Mouse (Mus musculus): ENCODE results near the gene Rev1. TPM values are rescaled to one million over a fixed set of nuclear protein-coding genes. Genes with fewer than 3 reads are reported as not detected.
A peak's percentile ranks its signal among the peaks of the same experiment; 100 is the strongest.
"Not testable (repeated sequence)": the region's sequence is repeated elsewhere in the genome, so short reads cannot be mapped to it uniquely, and the experiment has no call there.

Gene Rev1
- polyA plus RNA-seq, 1 experiment from 2014 or later = 36.1 TPM

- Histone ChIP-seq H3K4me1 (peaks cover 19% of the 10 kb centered on the region), H3K4me2 (replicated peaks) (peak overlapping the region; percentile 93), H3K9me3 (no peaks in the 10 kb centered on the region), H3K9ac (peak overlapping the region; percentile 89), H3K27ac (peak overlapping the region; percentile 87), H3K4me3 (peak overlapping the region; percentile 89), H3K27me3 (no peaks in the 10 kb centered on the region), H3K36me3 (no peaks in the 10 kb centered on the region)
- ATAC-seq (ENCODE audit: low FRiP score, low read depth) = peak; percentile 0; the same call in 1 of the 2 replicates
- under 1% methylated on average over 52 of the region's 68 CpGs for WGBS
Measured at GRCm38 (mm10) chr1:38128919-38129436, 623 bp downstream of the Rev1 start.

DNA sequence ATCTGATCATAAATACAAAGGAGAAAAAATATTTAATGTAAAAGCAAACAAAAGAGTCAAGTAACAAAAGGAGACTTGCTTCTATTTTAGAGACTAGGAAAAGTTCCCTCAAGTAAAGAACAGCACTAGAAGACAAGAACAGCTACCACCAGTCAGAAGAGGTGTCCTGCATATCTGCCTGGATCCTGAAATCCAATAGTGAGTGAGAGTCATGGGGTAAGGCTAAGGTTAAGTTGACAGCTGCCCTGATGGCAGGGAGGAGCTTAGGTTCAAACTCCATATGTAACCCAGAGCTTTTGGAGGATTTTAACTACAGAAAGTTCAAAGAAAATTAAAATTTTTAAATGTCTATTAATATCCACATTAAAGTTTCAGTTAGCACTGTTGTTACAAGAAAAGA is 2.6 kb downstream of the Rev1 start:
- no peak overlapping the region for H3K4me3 ChIP-seq
- H3K27ac ChIP-seq = no peak overlapping the region
- H3K9ac ChIP-seq = no peak overlapping the region
- H3K4me2 ChIP-seq (replicated peaks) = no peak overlapping the region; the same call in 1 of the 2 replicates
- peaks cover 22% of the 10 kb centered on the region for H3K4me1 ChIP-seq
- no peaks in the 10 kb centered on the region for H3K9me3 ChIP-seq
- no peaks in the 10 kb centered on the region for H3K36me3 ChIP-seq
- no peak for ATAC-seq (ENCODE audit: low FRiP score, low read depth)
- no peaks in the 10 kb centered on the region for H3K27me3 ChIP-seq

DNA sequence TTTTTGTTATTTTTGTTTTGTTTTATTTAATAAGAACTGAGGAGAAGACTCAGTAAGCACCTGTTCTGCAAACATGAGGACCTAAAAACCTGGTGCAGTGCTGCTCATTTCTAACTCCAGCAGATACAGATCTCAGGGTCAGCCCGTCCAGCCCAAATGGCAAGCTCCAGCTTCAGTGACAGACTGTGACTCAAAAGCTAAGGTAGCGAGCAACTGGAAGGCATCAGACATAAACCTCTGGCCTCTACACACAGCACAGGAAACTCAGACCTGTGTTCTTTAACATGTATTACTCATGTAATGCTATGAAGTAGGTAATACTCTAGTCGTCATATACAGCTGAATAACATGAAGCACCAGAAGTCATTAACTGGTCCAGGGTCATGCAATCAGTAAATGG is 3.2 kb downstream of the Rev1 start:
- Histone ChIP-seq H3K27me3 (no peaks in the 10 kb centered on the region), H3K9ac (no peak overlapping the region), H3K4me3 (no peak overlapping the region), H3K36me3 (no peaks in the 10 kb centered on the region), H3K9me3 (no peaks in the 10 kb centered on the region), H3K27ac (no peak overlapping the region), H3K4me2 (replicated peaks) (no peak overlapping the region), H3K4me1 (peaks cover 28% of the 10 kb centered on the region)
- no peak for ATAC-seq (ENCODE audit: low FRiP score, low read depth)
- WGBS = 75% methylated on average over 3 of the region's 3 CpGs

- ATAC-seq (ENCODE audit: low FRiP score, low read depth) = no peak
- Histone ChIP-seq H3K4me1 (peaks cover 33% of the 10 kb centered on the region), H3K27me3 (no peaks in the 10 kb centered on the region), H3K9me3 (no peaks in the 10 kb centered on the region), H3K36me3 (no peaks in the 10 kb centered on the region), H3K27ac (no peak overlapping the region), H3K9ac (no peak overlapping the region), H3K4me2 (replicated peaks) (no peak overlapping the region), H3K4me3 (no peak overlapping the region)
Measured at GRCm38 (mm10) chr1:38124261-38124660, 5.3 kb downstream of the Rev1 start.

- no peak for ATAC-seq (ENCODE audit: low FRiP score, low read depth)
- WGBS = 59% methylated on average over 5 of the region's 5 CpGs
Measured at GRCm38 (mm10) chr1:38120877-38121276, 8.7 kb downstream of the Rev1 start.

GRCm38 (mm10) chr1:38118624-38119023 is 11.0 kb downstream of the Rev1 start:
- no peaks in the 10 kb centered on the region for H3K9me3 ChIP-seq
- no peak overlapping the region for H3K27ac ChIP-seq
- ATAC-seq (ENCODE audit: low FRiP score, low read depth) = no peak
- peaks cover 14% of the 10 kb centered on the region for H3K4me1 ChIP-seq
- WGBS = 84% methylated on average over 2 of the region's 2 CpGs
- no peak overlapping the region for H3K4me2 ChIP-seq (replicated peaks)
- no peaks in the 10 kb centered on the region for H3K27me3 ChIP-seq
- no peak overlapping the region for H3K4me3 ChIP-seq
- H3K9ac ChIP-seq = no peak overlapping the region
- H3K36me3 ChIP-seq = 0 out of 2 replicates have a peak, but pooled peaks cover 3% of the 10 kb centered on the region

More at GRCm38 (mm10) chr1:38120877-38121276, 8.7 kb downstream of the Rev1 start:
- no peaks in the 10 kb centered on the region for H3K9me3 ChIP-seq
- H3K27ac ChIP-seq = no peak overlapping the region
- H3K27me3 ChIP-seq = no peaks in the 10 kb centered on the region
- H3K9ac ChIP-seq = no peak overlapping the region
- H3K4me2 ChIP-seq (replicated peaks) = no peak overlapping the region
- H3K36me3 ChIP-seq = 0 out of 2 replicates have a peak, but pooled peaks cover 3% of the 10 kb centered on the region
- H3K4me1 ChIP-seq = peaks cover 14% of the 10 kb centered on the region
- H3K4me3 ChIP-seq = no peak overlapping the region

DNA sequence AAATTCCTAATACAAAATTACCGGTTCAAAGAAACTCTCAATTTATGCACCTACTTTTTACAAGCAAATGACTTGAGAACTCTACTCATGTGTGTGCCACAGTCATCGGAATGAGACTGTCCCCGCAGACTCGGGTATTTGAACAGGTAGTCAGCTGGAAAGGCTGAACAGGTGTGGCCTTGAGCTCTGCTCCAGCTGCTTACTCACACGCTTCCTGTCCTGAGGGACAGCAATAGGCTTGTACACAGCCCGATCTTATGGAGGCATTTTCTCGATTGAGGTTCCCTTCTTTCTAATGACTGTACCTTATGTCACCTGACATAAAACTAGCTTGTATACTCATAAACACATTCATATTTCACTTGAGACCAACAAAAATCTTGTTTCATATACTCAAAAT is 19.8 kb downstream of the Rev1 start:
- Histone ChIP-seq H3K27ac (no peak overlapping the region), H3K36me3 (peaks cover 11% of the 10 kb centered on the region; the same call in 1 of the 2 replicates), H3K27me3 (no peaks in the 10 kb centered on the region), H3K4me1 (peaks cover 9% of the 10 kb centered on the region; the same call in 1 of the 2 replicates), H3K9ac (no peak overlapping the region), H3K9me3 (no peaks in the 10 kb centered on the region), H3K4me2 (replicated peaks) (no peak overlapping the region), H3K4me3 (no peak overlapping the region)
- 74% methylated on average over 7 of the region's 7 CpGs for WGBS
- ATAC-seq (ENCODE audit: low FRiP score, low read depth) = no peak

DNA sequence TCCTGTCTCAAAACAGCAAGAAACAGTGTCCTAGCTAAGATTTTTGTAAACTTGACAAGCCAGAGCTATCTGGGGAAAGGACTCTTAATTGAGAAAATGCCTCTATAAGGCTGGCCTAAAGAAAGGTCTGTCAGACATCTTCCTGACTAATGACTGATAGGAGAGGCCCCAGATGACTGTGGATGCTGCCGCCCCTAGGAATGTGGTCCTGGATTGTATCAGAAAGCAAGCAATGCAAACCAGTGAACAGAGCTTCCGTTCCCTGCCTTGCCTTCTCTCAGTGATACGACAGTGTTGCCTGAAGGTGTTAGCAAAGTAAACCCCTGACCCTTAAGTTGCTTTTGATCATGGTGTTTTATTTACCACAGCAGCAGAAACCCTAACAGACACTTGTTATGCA is 25.8 kb downstream of the Rev1 start:
- WGBS = 30% methylated on average over 3 of the region's 3 CpGs
- H3K9ac ChIP-seq = no peak overlapping the region
- no peaks in the 10 kb centered on the region for H3K9me3 ChIP-seq
- no peak overlapping the region for H3K4me3 ChIP-seq
- H3K27me3 ChIP-seq = no peaks in the 10 kb centered on the region
- no peak for ATAC-seq (ENCODE audit: low FRiP score, low read depth)
- H3K27ac ChIP-seq = no peak overlapping the region
- H3K4me2 ChIP-seq (replicated peaks) = no peak overlapping the region
- peaks cover 32% of the 10 kb centered on the region for H3K36me3 ChIP-seq
- H3K4me1 ChIP-seq = peaks cover 5% of the 10 kb centered on the region; the same call in 1 of the 2 replicates

DNA sequence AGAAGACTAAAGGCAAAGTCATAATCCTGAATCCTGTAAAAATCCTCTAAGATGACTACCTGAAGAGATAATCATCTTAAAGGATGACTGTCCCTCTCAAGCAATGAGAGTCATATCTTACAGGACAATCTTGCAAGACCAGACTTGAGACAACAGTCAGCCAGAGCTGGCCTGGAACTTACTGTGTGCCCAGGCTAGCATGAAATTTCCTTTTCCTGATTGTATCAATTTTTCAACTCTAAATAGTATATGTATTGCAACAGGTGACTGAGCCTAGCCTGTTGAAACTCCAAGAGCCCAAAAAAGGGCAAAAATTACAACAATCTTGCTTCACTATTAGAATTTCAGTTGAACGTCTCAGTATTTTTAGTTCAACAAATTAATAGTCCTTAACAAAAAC is 26.4 kb downstream of the Rev1 start:
- Histone ChIP-seq H3K4me2 (replicated peaks) (no peak overlapping the region), H3K36me3 (peaks cover 38% of the 10 kb centered on the region), H3K4me3 (no peak overlapping the region), H3K27me3 (no peaks in the 10 kb centered on the region), H3K4me1 (peaks cover 5% of the 10 kb centered on the region; the same call in 1 of the 2 replicates), H3K9me3 (no peaks in the 10 kb centered on the region), H3K27ac (no peak overlapping the region), H3K9ac (no peak overlapping the region)
- 83% methylated on average over 1 of the region's 1 CpGs for WGBS
- no peak for ATAC-seq (ENCODE audit: low FRiP score, low read depth)

GRCm38 (mm10) chr1:38081316-38081715 is 48.3 kb downstream of the Rev1 start:
- Histone ChIP-seq H3K27ac (no peak overlapping the region), H3K9ac (no peak overlapping the region), H3K4me3 (no peak overlapping the region), H3K27me3 (no peaks in the 10 kb centered on the region), H3K9me3 (no peaks in the 10 kb centered on the region), H3K4me1 (no peaks in the 10 kb centered on the region), H3K36me3 (peaks cover 50% of the 10 kb centered on the region), H3K4me2 (replicated peaks) (no peak overlapping the region)
- ATAC-seq (ENCODE audit: low FRiP score, low read depth) = no peak
- 75% methylated on average over 8 of the region's 8 CpGs for WGBS

DNA sequence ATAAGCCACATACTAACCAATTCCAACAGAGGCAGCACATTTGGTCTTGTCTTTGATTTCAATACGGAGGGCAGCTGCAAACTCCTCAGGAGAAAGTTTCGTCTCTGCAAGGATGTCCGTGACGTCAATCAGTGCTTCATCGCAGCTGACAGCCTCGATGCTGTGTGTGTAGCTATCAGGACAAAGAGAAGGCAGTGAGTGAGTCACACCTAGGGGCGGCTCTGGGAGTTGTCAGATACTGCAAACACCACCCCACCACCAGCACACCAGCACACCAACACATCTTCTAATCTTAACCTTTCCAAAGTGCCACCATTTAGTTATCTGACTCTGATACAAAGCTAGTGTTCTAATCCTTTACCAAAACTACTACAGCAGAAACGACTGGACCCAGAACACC is 58.3 kb downstream of the Rev1 start:
- WGBS = 91% methylated on average over 8 of the region's 8 CpGs
- Histone ChIP-seq H3K9me3 (no peaks in the 10 kb centered on the region), H3K27me3 (no peaks in the 10 kb centered on the region), H3K36me3 (peaks cover 54% of the 10 kb centered on the region), H3K9ac (no peak overlapping the region), H3K4me3 (no peak overlapping the region), H3K4me2 (replicated peaks) (no peak overlapping the region), H3K27ac (no peak overlapping the region), H3K4me1 (no peaks in the 10 kb centered on the region)
- no peak for ATAC-seq (ENCODE audit: low FRiP score, low read depth)

- 93% methylated on average over 10 of the region's 10 CpGs for WGBS
- no peak overlapping the region for H3K4me2 ChIP-seq (replicated peaks)
- no peak overlapping the region for H3K27ac ChIP-seq
- no peaks in the 10 kb centered on the region for H3K4me1 ChIP-seq
- peaks cover 63% of the 10 kb centered on the region for H3K36me3 ChIP-seq
- H3K9ac ChIP-seq = no peak overlapping the region
- no peak overlapping the region for H3K4me3 ChIP-seq
- ATAC-seq (ENCODE audit: low FRiP score, low read depth) = no peak
- H3K9me3 ChIP-seq = no peaks in the 10 kb centered on the region
- no peaks in the 10 kb centered on the region for H3K27me3 ChIP-seq
Measured at GRCm38 (mm10) chr1:38067276-38067675, 62.3 kb downstream of the Rev1 start.

- ATAC-seq (ENCODE audit: low FRiP score, low read depth); H3K4me3 ChIP-seq; H3K9me3 ChIP-seq; H3K27ac ChIP-seq; H3K4me1 ChIP-seq; H3K27me3 ChIP-seq; H3K9ac ChIP-seq; H3K4me2 ChIP-seq (replicated peaks): not testable (repeated sequence)
- 92% methylated on average over 2 of the region's 2 CpGs for WGBS
- H3K36me3 ChIP-seq = peaks cover 71% of the 10 kb centered on the region
Measured at GRCm38 (mm10) chr1:38062156-38062555, 67.4 kb downstream of the Rev1 start.

Measured in limb, embryonic 13.5 days (tissue).